Mouse (Mus musculus): ENCODE data around the gene Asb2.

GRCm38 (mm10) chr12:103391098-103391497 is 35.3 kb upstream of the Asb2 start:
- TF ChIP-seq CTCF (IDR thresholded peaks at IDR 0.05; ENCODE audit: control insufficient read depth, insufficient read depth, insufficient replicate concordance, low read depth, low read length) (no peak), POLR2A (IDR thresholded peaks at IDR 0.05; ENCODE audit: control insufficient read depth, low read depth, low read length) (no peak)
